ENCODE assay signal across 12 mouse cellular contexts in the genomic region with DNA sequence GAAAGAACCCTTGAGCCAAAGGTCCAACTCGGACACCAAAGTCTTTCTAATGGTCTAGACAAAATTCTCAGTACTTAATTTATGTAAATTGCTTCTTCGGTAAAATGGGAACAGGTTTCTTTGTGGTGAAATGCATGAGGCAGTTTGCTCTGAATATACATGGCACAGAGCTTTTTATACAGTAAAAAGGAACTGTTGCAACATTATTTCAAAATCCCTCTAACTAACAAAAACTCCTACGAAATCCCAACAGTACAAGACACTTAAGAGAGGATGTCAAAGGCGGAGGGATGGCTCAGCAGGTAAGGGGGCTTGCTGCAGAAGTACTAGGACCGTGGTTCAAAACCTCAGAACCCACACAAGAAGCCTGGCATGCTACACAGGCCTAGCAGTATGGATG.
"Had no signal": no experiment of that assay in that cellular context is flagged by ENCODE, and none has a peak within 500 bp of the region (broad histone marks: within the 10 kb centered on the region; RNA-seq: fewer than 3 reads in every experiment).

No protein-coding gene starts in this region.

- DNase-seq: retina, postnatal 1 day; right cerebral cortex, adult 18-20 months; right cerebral cortex, postnatal 14 days; right cerebral cortex, postnatal 25 days; right cerebral cortex, postnatal 4 days; spleen, adult 18-20 months; thymus, adult 18-20 months; thymus, adult 2 months; thymus, postnatal 14 days; thymus, postnatal 25 days; thymus, postnatal 36 days; thymus, postnatal 4 days had no signal
